Mouse (Mus musculus) layer of hippocampus, adult 9-10 months (tissue): Measurements from ENCODE around the gene Cep83.
"Not testable (repeated sequence)": the region's sequence is repeated elsewhere in the genome, so short reads cannot be mapped to it uniquely, and the experiment has no call there.

Experiments used
- DNase-seq: peaks from one replicate; pipeline ENCODE4 v3.0.0; 2022; ENCODE audit warnings: low spot score

Gene Cep83

GRCm38 (mm10) chr10:94688420-94689175, at the start of gene Cep83:
Cep83 (plus strand) TSS chr10:94688654.
- peak; percentile 69 for DNase-seq

- no peak for DNase-seq
Measured at GRCm38 (mm10) chr10:94639281-94639680, 49.2 kb upstream of the Cep83 start.

- no peak for DNase-seq
Measured at GRCm38 (mm10) chr10:94640067-94640466, 48.4 kb upstream of the Cep83 start.

GRCm38 (mm10) chr10:94664036-94664435, 24.4 kb upstream of the Cep83 start:
- no peak for DNase-seq

- no peak for DNase-seq
Measured at GRCm38 (mm10) chr10:94664455-94664854, 24.0 kb upstream of the Cep83 start.

GRCm38 (mm10) chr10:94668147-94668546, 20.3 kb upstream of the Cep83 start:
- no peak for DNase-seq

- peak; percentile 26 for DNase-seq
Measured at GRCm38 (mm10) chr10:94687801-94688419, 544 bp upstream of the Cep83 start.

GRCm38 (mm10) chr10:94689176-94689510, 689 bp downstream of the Cep83 start:
- DNase-seq: no peak

GRCm38 (mm10) chr10:94690376-94690775, 1.9 kb downstream of the Cep83 start:
- DNase-seq: no peak

- DNase-seq: no peak
Measured at GRCm38 (mm10) chr10:94692163-94692562, 3.7 kb downstream of the Cep83 start.

- no peak for DNase-seq
Measured at GRCm38 (mm10) chr10:94705643-94706258, 17.3 kb downstream of the Cep83 start.

- DNase-seq: no peak
Measured at GRCm38 (mm10) chr10:94706695-94707094, 18.2 kb downstream of the Cep83 start.

- no peak for DNase-seq
Measured at GRCm38 (mm10) chr10:94709622-94710319, 21.3 kb downstream of the Cep83 start.

GRCm38 (mm10) chr10:94710320-94710695, 21.9 kb downstream of the Cep83 start:
- DNase-seq: no peak

GRCm38 (mm10) chr10:94720300-94720699, 31.8 kb downstream of the Cep83 start:
- no peak for DNase-seq

- DNase-seq: not testable (repeated sequence)
Measured at GRCm38 (mm10) chr10:94728053-94728452, 39.6 kb downstream of the Cep83 start.

GRCm38 (mm10) chr10:94730445-94730844, 42.0 kb downstream of the Cep83 start:
- no peak for DNase-seq

GRCm38 (mm10) chr10:94734829-94735228, 46.4 kb downstream of the Cep83 start:
- DNase-seq: no peak

- DNase-seq: no peak
Measured at GRCm38 (mm10) chr10:94740221-94740620, 51.8 kb downstream of the Cep83 start.

GRCm38 (mm10) chr10:94741459-94741858, 53.0 kb downstream of the Cep83 start:
- DNase-seq: no peak

GRCm38 (mm10) chr10:94747011-94747410, 58.6 kb downstream of the Cep83 start:
- DNase-seq: no peak

GRCm38 (mm10) chr10:94771496-94771895, 83.0 kb downstream of the Cep83 start:
- peak; percentile 44 for DNase-seq

- DNase-seq: no peak
Measured at GRCm38 (mm10) chr10:94777576-94777975, 89.1 kb downstream of the Cep83 start.
